Mouse (Mus musculus): Measurements from ENCODE around the gene Myo3b.
A peak's percentile ranks its signal among the peaks of the same experiment; 100 is the strongest.
"Not testable (repeated sequence)": the region's sequence is repeated elsewhere in the genome, so short reads cannot be mapped to it uniquely, and the experiment has no call there.

The Myo3b gene

GRCm38 (mm10) chr2:70195418-70196248, 156.7 kb downstream of the Myo3b start:
- DNase-seq (ENCODE audit: low read depth, low spot score) = no peak

GRCm38 (mm10) chr2:70201796-70202555, 163.1 kb downstream of the Myo3b start:
- DNase-seq (ENCODE audit: low read depth, low spot score) = no peak

GRCm38 (mm10) chr2:70202578-70203167, 163.7 kb downstream of the Myo3b start:
- no peak for DNase-seq (ENCODE audit: low read depth, low spot score)

- DNase-seq (ENCODE audit: low read depth, low spot score) = peak; percentile 8
These were observed 169.5 kb downstream of the Myo3b start for GRCm38 (mm10) chr2:70208411-70208810.

GRCm38 (mm10) chr2:70209790-70210189, 170.9 kb downstream of the Myo3b start:
- peak; percentile 84 for DNase-seq (ENCODE audit: low read depth, low spot score)

- DNase-seq (ENCODE audit: low read depth, low spot score) = peak; percentile 28
These were observed 171.8 kb downstream of the Myo3b start for GRCm38 (mm10) chr2:70210427-70211332.

- DNase-seq (ENCODE audit: low read depth, low spot score) = no peak
These were observed 175.5 kb downstream of the Myo3b start for GRCm38 (mm10) chr2:70214401-70214800.

GRCm38 (mm10) chr2:70217800-70218199, 178.9 kb downstream of the Myo3b start:
- DNase-seq (ENCODE audit: low read depth, low spot score) = no peak

GRCm38 (mm10) chr2:70218469-70218868, 179.5 kb downstream of the Myo3b start:
- DNase-seq (ENCODE audit: low read depth, low spot score) = no peak

- peak; percentile 43 for DNase-seq (ENCODE audit: low read depth, low spot score)
These were observed 187.8 kb downstream of the Myo3b start for GRCm38 (mm10) chr2:70226679-70227078.

- not testable (repeated sequence) for DNase-seq (ENCODE audit: low read depth, low spot score)
These were observed 195.5 kb downstream of the Myo3b start for GRCm38 (mm10) chr2:70234450-70234849.

- DNase-seq (ENCODE audit: low read depth, low spot score) = no peak
These were observed 207.1 kb downstream of the Myo3b start for GRCm38 (mm10) chr2:70245981-70246380.

GRCm38 (mm10) chr2:70248616-70249015, 209.7 kb downstream of the Myo3b start:
- DNase-seq (ENCODE audit: low read depth, low spot score) = no peak

GRCm38 (mm10) chr2:70249872-70250271, 210.9 kb downstream of the Myo3b start:
- no peak for DNase-seq (ENCODE audit: low read depth, low spot score)

GRCm38 (mm10) chr2:70251256-70251655, 212.3 kb downstream of the Myo3b start:
- DNase-seq (ENCODE audit: low read depth, low spot score) = no peak

- DNase-seq (ENCODE audit: low read depth, low spot score) = peak; percentile 21
These were observed 220.6 kb downstream of the Myo3b start for GRCm38 (mm10) chr2:70259357-70260000.

GRCm38 (mm10) chr2:70260646-70261195, 221.8 kb downstream of the Myo3b start:
- no peak for DNase-seq (ENCODE audit: low read depth, low spot score)

GRCm38 (mm10) chr2:70261703-70262564, 223.0 kb downstream of the Myo3b start:
- DNase-seq (ENCODE audit: low read depth, low spot score) = peak; percentile 70

- peak; percentile 40 for DNase-seq (ENCODE audit: low read depth, low spot score)
These were observed 223.7 kb downstream of the Myo3b start for GRCm38 (mm10) chr2:70262565-70263082.
